Mouse (Mus musculus) cerebellum, adult (tissue): Measurements from ENCODE around the gene Hivep2.

Source experiments
- ATAC-seq: cut with Nextera tagmentation; 2 replicates; pipeline ENCODE4 v1.9.2; 2017; ENCODE audit warnings: mild to moderate bottlenecking, moderate library complexity, mixed read lengths; ENCODE audit not compliant: insufficient number of reproducible peaks, low FRiP score, low TSS enrichment

Hivep2 gene

GRCm38 (mm10) chr10:14127826-14128225 is 162.0 kb downstream of the Hivep2 start:
- no peak for ATAC-seq

- ATAC-seq, result no peak
Observed at GRCm38 (mm10) chr10:14130270-14130669, 164.4 kb downstream of the Hivep2 start.

- no peak for ATAC-seq
Observed at GRCm38 (mm10) chr10:14131307-14131706, 165.4 kb downstream of the Hivep2 start.

GRCm38 (mm10) chr10:14132061-14132460 is 166.2 kb downstream of the Hivep2 start:
- ATAC-seq, result no peak

GRCm38 (mm10) chr10:14132937-14133336 is 167.1 kb downstream of the Hivep2 start:
- no peak for ATAC-seq

GRCm38 (mm10) chr10:14138663-14139062 is 172.8 kb downstream of the Hivep2 start:
- no peak for ATAC-seq

- ATAC-seq, result no peak
Observed at GRCm38 (mm10) chr10:14144840-14145239, 179.0 kb downstream of the Hivep2 start.

GRCm38 (mm10) chr10:14164829-14165228 is 199.0 kb downstream of the Hivep2 start:
- no peak for ATAC-seq

GRCm38 (mm10) chr10:14168197-14168844 is 202.4 kb downstream of the Hivep2 start:
- no peak for ATAC-seq

GRCm38 (mm10) chr10:14168869-14169566 is 203.1 kb downstream of the Hivep2 start:
- ATAC-seq, result no peak

- ATAC-seq, result no peak
Observed at GRCm38 (mm10) chr10:14174124-14174523, 208.2 kb downstream of the Hivep2 start.

- ATAC-seq, result peak; percentile 88
Observed at GRCm38 (mm10) chr10:14179424-14180339, 213.8 kb downstream of the Hivep2 start.

- ATAC-seq, result no peak
Observed at GRCm38 (mm10) chr10:14186352-14186976, 220.6 kb downstream of the Hivep2 start.

GRCm38 (mm10) chr10:14189050-14189449 is 223.2 kb downstream of the Hivep2 start:
- ATAC-seq, result no peak

GRCm38 (mm10) chr10:14191202-14191601 is 225.3 kb downstream of the Hivep2 start:
- peak; percentile 53; the same call in 1 of the 2 replicates for ATAC-seq

GRCm38 (mm10) chr10:14192156-14192555 is 226.3 kb downstream of the Hivep2 start:
- no peak for ATAC-seq

GRCm38 (mm10) chr10:14193702-14194101 is 227.8 kb downstream of the Hivep2 start:
- ATAC-seq, result no peak

GRCm38 (mm10) chr10:14195778-14196650 is 230.1 kb downstream of the Hivep2 start:
- ATAC-seq, result no peak

- ATAC-seq, result no peak
Observed at GRCm38 (mm10) chr10:14196785-14197184, 230.9 kb downstream of the Hivep2 start.
